Mouse (Mus musculus) gastrocnemius, adult 8-10 months (tissue): ENCODE data around the gene Epha5. TPM values are rescaled to one million over a fixed set of nuclear protein-coding genes. Genes with fewer than 3 reads are reported as not detected.

Source experiments
- DNase-seq, 2 experiments: peaks; one replicate each; pipeline ENCODE4 v3.0.0; 2022; ENCODE audit warnings: low spot score in 2 of 2
- total RNA-seq, 4 experiments: library from RNA; stranded (reverse); gene quantifications; 2 replicates each; pipeline ENCODE4 v1.2.4; 2022

Gene Epha5
- total RNA-seq = not detected

GRCm38 (mm10) chr5:84417062-84417879 is at the start of gene Epha5:
TSS of gene Epha5 (minus strand) at chr5:84417382.
- DNase-seq = no peak

GRCm38 (mm10) chr5:84456216-84456615 is 39.0 kb upstream of the Epha5 start:
- no peak for DNase-seq

- no peak for DNase-seq
Observed at GRCm38 (mm10) chr5:84454641-84455040, 37.5 kb upstream of the Epha5 start.

GRCm38 (mm10) chr5:84453839-84454238 is 36.7 kb upstream of the Epha5 start:
- no peak for DNase-seq

GRCm38 (mm10) chr5:84440232-84440631 is 23.1 kb upstream of the Epha5 start:
- no peak for DNase-seq

GRCm38 (mm10) chr5:84415961-84416821 is 991 bp downstream of the Epha5 start:
- no peak for DNase-seq

- DNase-seq = no peak
Observed at GRCm38 (mm10) chr5:84414931-84415431, 2.2 kb downstream of the Epha5 start.

- no peak for DNase-seq
Observed at GRCm38 (mm10) chr5:84413026-84413425, 4.2 kb downstream of the Epha5 start.

GRCm38 (mm10) chr5:84408370-84408769 is 8.8 kb downstream of the Epha5 start:
- DNase-seq = no peak

GRCm38 (mm10) chr5:84397085-84397484 is 20.1 kb downstream of the Epha5 start:
- DNase-seq = no peak

- no peak for DNase-seq
Observed at GRCm38 (mm10) chr5:84365334-84365733, 51.8 kb downstream of the Epha5 start.

GRCm38 (mm10) chr5:84359430-84359829 is 57.8 kb downstream of the Epha5 start:
- DNase-seq = no peak

GRCm38 (mm10) chr5:84353069-84353468 is 64.1 kb downstream of the Epha5 start:
- no peak for DNase-seq

GRCm38 (mm10) chr5:84346728-84347499 is 70.3 kb downstream of the Epha5 start:
- no peak for DNase-seq

GRCm38 (mm10) chr5:84335834-84336465 is 81.2 kb downstream of the Epha5 start:
- DNase-seq = no peak

- DNase-seq = no peak
Observed at GRCm38 (mm10) chr5:84334481-84334880, 82.7 kb downstream of the Epha5 start.

- DNase-seq = no peak
Observed at GRCm38 (mm10) chr5:84331631-84332030, 85.6 kb downstream of the Epha5 start.

GRCm38 (mm10) chr5:84320553-84320952 is 96.6 kb downstream of the Epha5 start:
- no peak for DNase-seq

GRCm38 (mm10) chr5:84320138-84320537 is 97.0 kb downstream of the Epha5 start:
- DNase-seq = no peak

- DNase-seq = no peak
Observed at GRCm38 (mm10) chr5:84318814-84319340, 98.3 kb downstream of the Epha5 start.

GRCm38 (mm10) chr5:84317839-84318238 is 99.3 kb downstream of the Epha5 start:
- no peak for DNase-seq
